Mouse (Mus musculus): ENCODE results near the gene Mtap. TPM values are rescaled to one million over a fixed set of nuclear protein-coding genes. Genes with fewer than 3 reads are reported as not detected.

Gene Mtap
- 36.6 and 36.7 TPM in 2 replicates for total RNA-seq (2012; rRNA removed)
- 10 to 100 TPM; 45.4 to 52.0 TPM for polyA plus RNA-seq (2012; ENCODE audit: insufficient read depth in 1 of 2, insufficient read length in 2 of 2, low read depth in 1 of 2, low replicate concordance in 2 of 2, missing spikeins in 1 of 2)

GRCm38 (mm10) chr4:89136906-89137541 lies at the start of gene Mtap:
Mtap (plus strand) TSS chr4:89137122.
- DNase-seq (ENCODE audit: low read depth, low spot score), result peak; percentile 89
- H3K4me1 ChIP-seq (ENCODE audit: control insufficient read depth in 1 of 2, insufficient read depth in 2 of 2, low read length in 2 of 2), result peaks cover 7 to 19% of the 10 kb centered on the region in 2 experiments; a peak in 3 of 4 replicates
- peaks cover 0 to 39% of the 10 kb centered on the region in 2 experiments; a peak in 2 of 4 replicates for H3K36me3 ChIP-seq (ENCODE audit: control insufficient read depth in 1 of 2, insufficient read depth in 2 of 2, low read length in 2 of 2)
- peak within 1 kb of the TSS; percentile 90 for H3K9ac ChIP-seq (ENCODE audit: control insufficient read depth, low read depth, low read length, poor library complexity, severe bottlenecking)
- H3K79me2 ChIP-seq (ENCODE audit: control insufficient read depth, insufficient read depth, low read length, poor library complexity), result peaks cover 40% of the 10 kb centered on the region
- peak within 1 kb of the TSS; percentile 89 to 91 for H3K4me3 ChIP-seq (ENCODE audit: control insufficient read depth in 1 of 2, insufficient read depth in 1 of 2, low read depth in 2 of 2, low read length in 2 of 2)
- no peaks in the 10 kb centered on the region for H3K27me3 ChIP-seq (ENCODE audit: control insufficient read depth in 1 of 2, insufficient read depth in 2 of 2, low read length in 2 of 2)
- no peaks in the 10 kb centered on the region for H3K9me3 ChIP-seq (replicated peaks; ENCODE audit: insufficient read depth, low read length)
- H3K27ac ChIP-seq (ENCODE audit: control insufficient read depth, low read depth, low read length), result peak within 1 kb of the TSS; percentile 48
- 0 out of 2 replicates have a peak, but pooled peaks have one; percentile 29 for TF ChIP-seq MAX (IDR thresholded peaks at IDR 0.05; ENCODE audit: low read length)
- TF ChIP-seq ELF1 (IDR thresholded peaks at IDR 0.05; ENCODE audit: low read depth, low read length), result no peak
- TF ChIP-seq RAD21 (IDR thresholded peaks at IDR 0.05; ENCODE audit: low read depth, low read length), result no peak
- no peak for TF ChIP-seq MYB (IDR thresholded peaks at IDR 0.05; ENCODE audit: low read depth, low read length)
- no peak for TF ChIP-seq ZMIZ1 (IDR thresholded peaks at IDR 0.05; ENCODE audit: low read depth, low read length)
- TF ChIP-seq MAFK (IDR thresholded peaks at IDR 0.05; ENCODE audit: borderline replicate concordance, low read depth, low read length), result no peak
- TF ChIP-seq NRF1 (IDR thresholded peaks at IDR 0.05; ENCODE audit: insufficient read depth, low read depth, low read length, poor library complexity, severe bottlenecking), result no peak
- TF ChIP-seq POLR2AphosphoS2 (IDR thresholded peaks at IDR 0.05; ENCODE audit: low read length), result 0 out of 2 replicates have a peak, but pooled peaks have one; percentile 35
- no peak for TF ChIP-seq MXI1 (IDR thresholded peaks at IDR 0.05; ENCODE audit: low read depth, low read length)
- TF ChIP-seq MYC (IDR thresholded peaks at IDR 0.05; ENCODE audit: low read depth, low read length), result no peak
- peak; percentile 28; the same call in 1 of the 2 replicates for TF ChIP-seq SIN3A (IDR thresholded peaks at IDR 0.05; ENCODE audit: low read length)
- 0 out of 2 replicates have a peak, but pooled peaks have one; percentile 32 for TF ChIP-seq TBP (IDR thresholded peaks at IDR 0.05; ENCODE audit: low read depth, low read length)
- TF ChIP-seq POLR2AphosphoS5 (IDR thresholded peaks at IDR 0.05; ENCODE audit: borderline replicate concordance, low read depth, low read length), result no peak
- peak; percentile 69 for TF ChIP-seq RCOR1 (IDR thresholded peaks at IDR 0.05; ENCODE audit: low read depth, low read length)
- no peak for TF ChIP-seq EP300 (IDR thresholded peaks at IDR 0.05; ENCODE audit: low read depth in 1 of 2, low read length in 2 of 2)
- TF ChIP-seq E2F4 (IDR thresholded peaks at IDR 0.05; ENCODE audit: borderline replicate concordance, low read depth, low read length), result peak; percentile 76; the same call in 1 of the 2 replicates
- no peak for TF ChIP-seq KAT2A (conservative IDR thresholded peaks at IDR 0.05; ENCODE audit: low read depth, low read length)
- TF ChIP-seq HCFC1 (IDR thresholded peaks at IDR 0.05; ENCODE audit: low read depth, low read length), result peak; percentile 60; the same call in 1 of the 2 replicates
- TF ChIP-seq GATA1 (IDR thresholded peaks at IDR 0.05; ENCODE audit: low read depth, low read length), result no peak
- peak; percentile 76 for TF ChIP-seq NELFE (IDR thresholded peaks at IDR 0.05; ENCODE audit: low read depth, low read length)
- TF ChIP-seq ETS1 (IDR thresholded peaks at IDR 0.05; ENCODE audit: low read depth, low read length), result no peak
- no peak for TF ChIP-seq TCF12 (IDR thresholded peaks at IDR 0.05; ENCODE audit: low read depth, low read length)
- no peak for TF ChIP-seq ZKSCAN1 (IDR thresholded peaks at IDR 0.05; ENCODE audit: low read depth, low read length)
- no peak for TF ChIP-seq BHLHE40 (IDR thresholded peaks at IDR 0.05; ENCODE audit: borderline replicate concordance, low read depth, low read length)
- TF ChIP-seq POLR2A (IDR thresholded peaks at IDR 0.05; ENCODE audit: control insufficient read depth in 1 of 2, insufficient read depth in 1 of 2, low read depth in 1 of 2, low read length in 2 of 2, poor library complexity in 1 of 2), result peak; percentile 7 to 79; a peak in 3 of 4 replicates

Measured in MEL (cell line).